Mouse (Mus musculus): ENCODE data around the gene Cyp4f37. TPM values are rescaled to one million over a fixed set of nuclear protein-coding genes. Genes with fewer than 3 reads are reported as not detected.
"Not testable (repeated sequence)": the region's sequence is repeated elsewhere in the genome, so short reads cannot be mapped to it uniquely, and the experiment has no call there.

Gene Cyp4f37
- not detected in 2 replicates for polyA plus RNA-seq (2012; ENCODE audit: insufficient read depth, insufficient read length, low replicate concordance, missing spikeins)

GRCm38 (mm10) chr17:32621018-32621417 lies at the start of gene Cyp4f37:
Gene Cyp4f37 (plus strand): TSS chr17:32621309.
- not testable (repeated sequence) for H3K4me1 ChIP-seq (ENCODE audit: control insufficient read depth, insufficient read depth, low read length); H3K27ac ChIP-seq (ENCODE audit: insufficient read depth, low read depth, low read length); H3K4me3 ChIP-seq (ENCODE audit: insufficient read depth, low read depth, low read length)
- 65% methylated on average over 4 of the region's 4 CpGs for WGBS

GRCm38 (mm10) chr17:32573286-32573685 lies 47.8 kb upstream of the Cyp4f37 start:
- not testable (repeated sequence) for H3K4me1 ChIP-seq (ENCODE audit: control insufficient read depth, insufficient read depth, low read length); H3K4me3 ChIP-seq (ENCODE audit: insufficient read depth, low read depth, low read length); H3K27ac ChIP-seq (ENCODE audit: insufficient read depth, low read depth, low read length)
- WGBS = 82% methylated on average over 2 of the region's 2 CpGs

GRCm38 (mm10) chr17:32577496-32578186 lies 43.5 kb upstream of the Cyp4f37 start:
- H3K4me1 ChIP-seq (ENCODE audit: control insufficient read depth, insufficient read depth, low read length) = no peaks in the 10 kb centered on the region
- WGBS = 64% methylated on average over 7 of the region's 7 CpGs
- TF ChIP-seq CTCF (IDR thresholded peaks at IDR 0.05; ENCODE audit: insufficient read depth, low read depth, low read length) = no peak
- no peak for TF ChIP-seq POLR2A (IDR thresholded peaks at IDR 0.05; ENCODE audit: insufficient read depth, low read depth, low read length)
- H3K4me3 ChIP-seq (ENCODE audit: insufficient read depth, low read depth, low read length) = no peak overlapping the region
- no peak overlapping the region for H3K27ac ChIP-seq (ENCODE audit: insufficient read depth, low read depth, low read length)

GRCm38 (mm10) chr17:32596494-32596893 lies 24.6 kb upstream of the Cyp4f37 start:
- Histone ChIP-seq H3K4me1 (ENCODE audit: control insufficient read depth, insufficient read depth, low read length) (no peaks in the 10 kb centered on the region), H3K4me3 (ENCODE audit: insufficient read depth, low read depth, low read length) (no peak overlapping the region), H3K27ac (ENCODE audit: insufficient read depth, low read depth, low read length) (no peak overlapping the region)
- TF ChIP-seq POLR2A (IDR thresholded peaks at IDR 0.05; ENCODE audit: insufficient read depth, low read depth, low read length) (no peak), CTCF (IDR thresholded peaks at IDR 0.05; ENCODE audit: insufficient read depth, low read depth, low read length) (no peak)
- 84% methylated on average over 18 of the region's 18 CpGs for WGBS

GRCm38 (mm10) chr17:32608055-32608454 lies 13.1 kb upstream of the Cyp4f37 start:
- TF ChIP-seq CTCF (IDR thresholded peaks at IDR 0.05; ENCODE audit: insufficient read depth, low read depth, low read length) = no peak
- TF ChIP-seq POLR2A (IDR thresholded peaks at IDR 0.05; ENCODE audit: insufficient read depth, low read depth, low read length) = no peak
- Histone ChIP-seq H3K27ac (ENCODE audit: insufficient read depth, low read depth, low read length) (no peak overlapping the region), H3K4me1 (ENCODE audit: control insufficient read depth, insufficient read depth, low read length) (no peaks in the 10 kb centered on the region), H3K4me3 (ENCODE audit: insufficient read depth, low read depth, low read length) (no peak overlapping the region)
- WGBS = 80% methylated on average over 1 of the region's 1 CpGs

- not testable (repeated sequence) for H3K4me3 ChIP-seq (ENCODE audit: insufficient read depth, low read depth, low read length); H3K27ac ChIP-seq (ENCODE audit: insufficient read depth, low read depth, low read length); H3K4me1 ChIP-seq (ENCODE audit: control insufficient read depth, insufficient read depth, low read length)
- 78% methylated on average over 3 of the region's 3 CpGs for WGBS
These were observed 10.9 kb upstream of the Cyp4f37 start for GRCm38 (mm10) chr17:32610231-32610630.

- Histone ChIP-seq H3K27ac (ENCODE audit: insufficient read depth, low read depth, low read length) (no peak overlapping the region), H3K4me1 (ENCODE audit: control insufficient read depth, insufficient read depth, low read length) (no peaks in the 10 kb centered on the region), H3K4me3 (ENCODE audit: insufficient read depth, low read depth, low read length) (no peak overlapping the region)
- TF ChIP-seq POLR2A (IDR thresholded peaks at IDR 0.05; ENCODE audit: insufficient read depth, low read depth, low read length) (no peak), CTCF (IDR thresholded peaks at IDR 0.05; ENCODE audit: insufficient read depth, low read depth, low read length) (no peak)
- WGBS = 77% methylated on average over 3 of the region's 3 CpGs
These were observed 10.2 kb upstream of the Cyp4f37 start for GRCm38 (mm10) chr17:32610896-32611295.

- Histone ChIP-seq H3K4me1 (ENCODE audit: control insufficient read depth, insufficient read depth, low read length) (no peaks in the 10 kb centered on the region), H3K27ac (ENCODE audit: insufficient read depth, low read depth, low read length) (no peak overlapping the region), H3K4me3 (ENCODE audit: insufficient read depth, low read depth, low read length) (no peak overlapping the region)
- WGBS = 73% methylated on average over 3 of the region's 3 CpGs
- TF ChIP-seq CTCF (IDR thresholded peaks at IDR 0.05; ENCODE audit: insufficient read depth, low read depth, low read length) (no peak), POLR2A (IDR thresholded peaks at IDR 0.05; ENCODE audit: insufficient read depth, low read depth, low read length) (no peak)
These were observed 8.7 kb upstream of the Cyp4f37 start for GRCm38 (mm10) chr17:32612417-32612816.

- Histone ChIP-seq H3K4me3 (ENCODE audit: insufficient read depth, low read depth, low read length) (no peak overlapping the region), H3K27ac (ENCODE audit: insufficient read depth, low read depth, low read length) (no peak overlapping the region), H3K4me1 (ENCODE audit: control insufficient read depth, insufficient read depth, low read length) (no peaks in the 10 kb centered on the region)
- TF ChIP-seq POLR2A (IDR thresholded peaks at IDR 0.05; ENCODE audit: insufficient read depth, low read depth, low read length) = no peak
- TF ChIP-seq CTCF (IDR thresholded peaks at IDR 0.05; ENCODE audit: insufficient read depth, low read depth, low read length) = no peak
- 47% methylated on average over 1 of the region's 1 CpGs for WGBS
These were observed 3.9 kb upstream of the Cyp4f37 start for GRCm38 (mm10) chr17:32617252-32617651.

- H3K27ac ChIP-seq (ENCODE audit: insufficient read depth, low read depth, low read length); H3K4me1 ChIP-seq (ENCODE audit: control insufficient read depth, insufficient read depth, low read length); H3K4me3 ChIP-seq (ENCODE audit: insufficient read depth, low read depth, low read length): not testable (repeated sequence)
- WGBS = 86% methylated on average over 7 of the region's 7 CpGs
These were observed 8.6 kb downstream of the Cyp4f37 start for GRCm38 (mm10) chr17:32629726-32630125.
